Mouse (Mus musculus): ENCODE data around the gene Flt4. TPM values are rescaled to one million over a fixed set of nuclear protein-coding genes. Genes with fewer than 3 reads are reported as not detected.

The Flt4 gene
- polyA plus RNA-seq, 1 experiment from 2014 or later, result 4.5 TPM

Other genes starting within 250 kb of the Flt4 start
- not detected in 2 replicates for gene Olfr1389, start 186.2 kb upstream of the Flt4 start, polyA plus RNA-seq (2015; fragmentation: Nextera tagmentation; extraction: Ambion mirVana)
- 0.06 and 0.10 TPM in 2 replicates for gene Olfr1388, start 172.6 kb upstream of the Flt4 start, polyA plus RNA-seq (2015; fragmentation: Nextera tagmentation; extraction: Ambion mirVana)
- not detected in 2 replicates for gene Olfr1387, start 153.9 kb upstream of the Flt4 start, polyA plus RNA-seq (2015; fragmentation: Nextera tagmentation; extraction: Ambion mirVana)
- gene Olfr1386, start 144.2 kb upstream of the Flt4 start, polyA plus RNA-seq (2015; fragmentation: Nextera tagmentation; extraction: Ambion mirVana), result not detected in 2 replicates
- gene Olfr1385, start 120.2 kb upstream of the Flt4 start, polyA plus RNA-seq (2015; fragmentation: Nextera tagmentation; extraction: Ambion mirVana), result not detected in 2 replicates
- gene Olfr1384, start 102.5 kb upstream of the Flt4 start, polyA plus RNA-seq (2015; fragmentation: Nextera tagmentation; extraction: Ambion mirVana), result not detected in 2 replicates
- not detected in 2 replicates for gene Olfr1383, start 89.6 kb upstream of the Flt4 start, polyA plus RNA-seq (2015; fragmentation: Nextera tagmentation; extraction: Ambion mirVana)
- not detected in 2 replicates for gene Olfr1382, start 81.0 kb upstream of the Flt4 start, polyA plus RNA-seq (2015; fragmentation: Nextera tagmentation; extraction: Ambion mirVana)
- gene Olfr1381, start 65.8 kb upstream of the Flt4 start, polyA plus RNA-seq (2015; fragmentation: Nextera tagmentation; extraction: Ambion mirVana), result not detected in 2 replicates
- not detected in 2 replicates for gene Olfr1380, start 52.4 kb upstream of the Flt4 start, polyA plus RNA-seq (2015; fragmentation: Nextera tagmentation; extraction: Ambion mirVana)
- not detected in 2 replicates for gene Scgb3a1, start 54.3 kb downstream of the Flt4 start, polyA plus RNA-seq (2015; fragmentation: Nextera tagmentation; extraction: Ambion mirVana)
- 42.3 and 47.5 TPM in 2 replicates for gene Cnot6, start 103.5 kb downstream of the Flt4 start, polyA plus RNA-seq (2015; fragmentation: Nextera tagmentation; extraction: Ambion mirVana)
- gene Gfpt2, start 184.9 kb downstream of the Flt4 start, polyA plus RNA-seq (2015; fragmentation: Nextera tagmentation; extraction: Ambion mirVana), result 6.5 and 6.7 TPM in 2 replicates
- gene Mapk9, start 237.5 kb downstream of the Flt4 start, polyA plus RNA-seq (2015; fragmentation: Nextera tagmentation; extraction: Ambion mirVana), result 29.9 and 32.1 TPM in 2 replicates